Mouse (Mus musculus) heart, adult 2 months (tissue): ENCODE data around the gene Rcan1. TPM values are rescaled to one million over a fixed set of nuclear protein-coding genes. Genes with fewer than 3 reads are reported as not detected.

Experiments
- DNase-seq, 2 experiments: peaks; one replicate each; pipeline ENCODE4 v3.0.0; 2021
- H3K27ac ChIP-seq: fragments of 200-600 bp; 2 replicates; pipeline ENCODE4 v1.8.1; 2022
- H3K27me3 ChIP-seq: fragments of 200-500 bp; 2 replicates; pipeline ENCODE4 v1.6.1; 2012; ENCODE audit warnings: mild to moderate bottlenecking, low read length, inconsistent platforms, mixed read lengths; ENCODE audit not compliant: control insufficient read depth, insufficient read depth
- H3K36me3 ChIP-seq: fragments of 200-500 bp; 2 replicates; pipeline ENCODE4 v1.6.1; 2012; ENCODE audit warnings: low read length, inconsistent platforms; ENCODE audit not compliant: control insufficient read depth, insufficient read depth
- H3K4me1 ChIP-seq: fragments of 200-500 bp; 2 replicates; pipeline ENCODE4 v1.6.1; 2011; ENCODE audit warnings: low read length; ENCODE audit not compliant: control insufficient read depth, insufficient read depth
- H3K4me3 ChIP-seq: fragments of 200-600 bp; 2 replicates; pipeline ENCODE4 v1.8.1; 2022
- H3K79me2 ChIP-seq: fragments of 200-500 bp; replicated peaks from 2 replicates; pipeline ENCODE4 v1.6.1; 2012; ENCODE audit warnings: mild to moderate bottlenecking, inconsistent platforms, low read length, moderate library complexity, mixed read lengths; ENCODE audit not compliant: control insufficient read depth, insufficient read depth
- H3K9ac ChIP-seq: fragments of 200-500 bp; 2 replicates; pipeline ENCODE4 v1.6.1; 2012; ENCODE audit warnings: low read depth, mild to moderate bottlenecking, control low read depth, inconsistent platforms, low read length, mixed read lengths
- CTCF ChIP-seq: fragments of 200-600 bp; IDR thresholded peaks from 2 replicates; pipeline ENCODE4 v1.8.1; 2022; ENCODE audit warnings: antibody characterized with exemption, mild to moderate bottlenecking, moderate library complexity
- EP300 ChIP-seq: fragments of 200-500 bp; IDR thresholded peaks from 2 replicates; pipeline ENCODE4 v1.6.1; 2011; ENCODE audit warnings: low read depth, low read length, control low read depth; ENCODE audit not compliant: insufficient read depth
- POLR2A ChIP-seq: fragments of 200-500 bp; IDR thresholded peaks from 2 replicates; pipeline ENCODE4 v1.6.1; 2011; ENCODE audit warnings: mild to moderate bottlenecking, low read depth, low read length, control low read depth; ENCODE audit not compliant: insufficient read depth
- WGBS: fragments of 180-500 bp; shearing (Covaris S2); methylation state at CpG from one replicate; pipeline ENCODE4 v1.1.7; 2018; 5-methylcytosine and 5-hydroxymethylcytosine counted together
- intact Hi-C: fragments of 180-260 bp; cut with DNase I; formaldehyde crosslinking; loops from one replicate; pipeline ENCODE4 v1.15.1; 2025
- polyA plus RNA-seq: library from polyadenylated mRNA; depleted of rRNA; stranded (reverse); fragments of >200 nt; gene quantifications from 2 replicates; pipeline ENCODE4 v1.2.3, GENCODE M21; 2012
- total RNA-seq, 2 experiments: library from RNA; stranded (reverse); gene quantifications; 2 replicates each; pipeline ENCODE4 v1.2.3; 2021

The Rcan1 gene
- total and polyA plus RNA-seq, 3 experiments: 40.7 to 112 (median 63.0) TPM

DNA sequence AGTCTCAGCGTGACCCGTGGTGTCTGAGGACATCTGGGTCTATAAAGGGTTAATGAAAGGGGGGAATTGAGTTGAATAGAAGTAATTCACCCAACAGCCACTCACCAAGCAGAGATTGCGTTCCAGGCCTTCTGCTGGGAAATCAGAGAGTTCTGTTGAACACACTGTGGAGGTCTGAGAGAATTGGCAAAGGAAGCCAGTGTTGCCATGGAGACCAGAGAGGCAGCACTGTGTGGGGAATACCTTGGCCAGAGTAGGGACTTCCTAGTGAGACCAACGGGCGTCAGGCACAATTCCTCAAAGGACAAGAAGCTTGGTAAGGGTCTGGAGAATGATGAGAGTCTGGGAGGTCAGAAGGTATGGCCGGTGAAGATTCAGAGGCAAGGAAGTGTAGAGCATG is 88.2 kb downstream of the Rcan1 start:
- no peak for DNase-seq
- no peaks in the 10 kb centered on the region for H3K36me3 ChIP-seq
- no peaks in the 10 kb centered on the region for H3K79me2 ChIP-seq
- no peak overlapping the region for H3K27ac ChIP-seq
- WGBS: 58% methylated on average over 6 of the region's 6 CpGs
- no peaks in the 10 kb centered on the region for H3K27me3 ChIP-seq
- intact Hi-C loops: no loop called here
- TF ChIP-seq POLR2A (no peak), EP300 (no peak), CTCF (no peak)
- no peaks in the 10 kb centered on the region for H3K4me1 ChIP-seq
- no peak overlapping the region for H3K4me3 ChIP-seq
- H3K9ac ChIP-seq: no peak overlapping the region

- no peak for TF ChIP-seq POLR2A
- TF ChIP-seq CTCF: no peak
- TF ChIP-seq EP300: no peak
- H3K4me1 ChIP-seq: no peaks in the 10 kb centered on the region
- H3K9ac ChIP-seq: no peak overlapping the region
- no peak for DNase-seq
- H3K27me3 ChIP-seq: no peaks in the 10 kb centered on the region
- H3K79me2 ChIP-seq: no peaks in the 10 kb centered on the region
- H3K27ac ChIP-seq: no peak overlapping the region
- no peaks in the 10 kb centered on the region for H3K36me3 ChIP-seq
- 75% methylated on average over 6 of the region's 6 CpGs for WGBS
- no peak overlapping the region for H3K4me3 ChIP-seq
- intact Hi-C loops: no loop called here
Observed at GRCm38 (mm10) chr16:92381092-92381491, 89.6 kb downstream of the Rcan1 start.

GRCm38 (mm10) chr16:92376976-92377375 is 93.7 kb downstream of the Rcan1 start:
- Histone ChIP-seq H3K4me3 (no peak overlapping the region), H3K36me3 (no peaks in the 10 kb centered on the region), H3K79me2 (no peaks in the 10 kb centered on the region), H3K27ac (peak overlapping the region; percentile 28), H3K27me3 (no peaks in the 10 kb centered on the region), H3K4me1 (no peaks in the 10 kb centered on the region), H3K9ac (no peak overlapping the region)
- WGBS: 69% methylated on average over 6 of the region's 6 CpGs
- intact Hi-C loops: no loop called here
- peak in 1 of 2 experiments; percentile 56 for DNase-seq
- TF ChIP-seq EP300 (peak; percentile 86), CTCF (no peak)

DNA sequence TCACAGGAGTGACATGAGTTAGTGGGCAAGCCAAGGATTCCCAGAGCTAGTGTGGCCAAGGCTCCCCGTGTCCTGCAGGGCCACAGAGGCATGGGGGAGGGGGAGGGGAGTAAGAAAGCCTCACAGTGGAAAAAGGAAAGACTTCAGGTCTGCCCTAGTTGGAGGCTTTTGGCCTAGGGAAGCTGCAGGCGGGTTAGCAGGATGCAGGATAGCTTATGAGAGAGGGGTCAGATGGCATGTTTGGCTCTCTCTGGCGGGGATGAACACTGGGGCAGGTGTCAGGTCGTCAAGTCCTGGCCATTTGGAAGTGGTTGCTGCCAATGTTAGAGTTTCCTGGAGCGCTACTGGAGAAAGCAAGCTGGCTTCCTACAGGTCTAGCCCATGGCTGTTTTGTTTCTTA is 99.0 kb downstream of the Rcan1 start:
- Histone ChIP-seq H3K9ac (no peak overlapping the region), H3K4me1 (no peaks in the 10 kb centered on the region), H3K79me2 (no peaks in the 10 kb centered on the region), H3K4me3 (no peak overlapping the region), H3K36me3 (no peaks in the 10 kb centered on the region), H3K27me3 (no peaks in the 10 kb centered on the region), H3K27ac (no peak overlapping the region)
- TF ChIP-seq EP300 (no peak), CTCF (no peak), POLR2A (no peak)
- intact Hi-C loops: no loop called here
- no peak for DNase-seq
- 23% methylated on average over 5 of the region's 5 CpGs for WGBS

GRCm38 (mm10) chr16:92369260-92369659 is 101.4 kb downstream of the Rcan1 start:
- Histone ChIP-seq H3K4me3 (no peak overlapping the region), H3K79me2 (no peaks in the 10 kb centered on the region), H3K4me1 (no peaks in the 10 kb centered on the region), H3K9ac (no peak overlapping the region), H3K27me3 (no peaks in the 10 kb centered on the region), H3K36me3 (no peaks in the 10 kb centered on the region), H3K27ac (no peak overlapping the region)
- no peak for TF ChIP-seq EP300
- no peak for TF ChIP-seq CTCF
- no peak for TF ChIP-seq POLR2A
- intact Hi-C loops: no loop called here
- WGBS: 51% methylated on average over 2 of the region's 2 CpGs
- no peak for DNase-seq

DNA sequence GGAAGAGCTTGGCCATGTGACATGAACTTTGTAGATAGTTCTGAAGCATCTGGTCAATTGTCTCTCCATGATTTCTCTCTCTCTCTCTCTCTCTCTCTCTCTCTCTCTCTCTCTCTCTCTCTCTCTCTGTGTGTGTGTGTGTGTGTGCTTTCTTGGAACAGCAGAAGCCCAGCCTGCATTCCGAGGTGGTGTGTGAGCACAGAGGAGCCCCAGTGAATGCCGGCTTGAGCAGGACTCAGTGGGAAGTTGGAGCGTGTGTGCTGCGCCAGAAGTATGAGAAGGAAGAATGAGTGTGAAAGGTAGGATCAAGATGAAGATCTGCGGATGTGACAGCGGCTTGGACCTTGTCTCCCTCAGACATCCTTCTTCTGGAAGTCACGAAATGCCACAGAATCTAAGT is 105.2 kb downstream of the Rcan1 start:
- Histone ChIP-seq H3K4me1 (no peaks in the 10 kb centered on the region), H3K36me3 (no peaks in the 10 kb centered on the region), H3K9ac (no peak overlapping the region), H3K27me3 (no peaks in the 10 kb centered on the region), H3K79me2 (no peaks in the 10 kb centered on the region), H3K4me3 (no peak overlapping the region), H3K27ac (no peak overlapping the region)
- intact Hi-C loops: no loop called here
- DNase-seq: no peak
- WGBS: 65% methylated on average over 7 of the region's 7 CpGs
- TF ChIP-seq POLR2A (no peak), CTCF (no peak), EP300 (no peak)
